Mouse (Mus musculus): ENCODE results near the gene Gm10135.
"Not testable (repeated sequence)": the region's sequence is repeated elsewhere in the genome, so short reads cannot be mapped to it uniquely, and the experiment has no call there.

Gene Gm10135

GRCm38 (mm10) chr5:72974602-72975001, at the start of gene Gm10135:
Gene Gm10135, minus strand, starts transcription at chr5:72974702.
- no peak for DNase-seq

- no peak for DNase-seq
Measured at GRCm38 (mm10) chr5:73023801-73024200, 49.3 kb upstream of the Gm10135 start.

GRCm38 (mm10) chr5:73014745-73015144, 40.2 kb upstream of the Gm10135 start:
- DNase-seq = no peak

GRCm38 (mm10) chr5:73013611-73014287, 39.2 kb upstream of the Gm10135 start:
- not testable (repeated sequence) for DNase-seq

GRCm38 (mm10) chr5:73012884-73013610, 38.5 kb upstream of the Gm10135 start:
- not testable (repeated sequence) for DNase-seq

- not testable (repeated sequence) for DNase-seq
Measured at GRCm38 (mm10) chr5:73011806-73012205, 37.3 kb upstream of the Gm10135 start.

- DNase-seq = not testable (repeated sequence)
Measured at GRCm38 (mm10) chr5:73008230-73008629, 33.7 kb upstream of the Gm10135 start.

- DNase-seq = no peak
Measured at GRCm38 (mm10) chr5:73007582-73007959, 33.1 kb upstream of the Gm10135 start.

- DNase-seq = no peak
Measured at GRCm38 (mm10) chr5:73006784-73007581, 32.5 kb upstream of the Gm10135 start, which contains the start of gene Slc10a4. Gene Slc10a4, plus strand, starts transcription at chr5:73006883.

GRCm38 (mm10) chr5:73004046-73004445, 29.5 kb upstream of the Gm10135 start:
- no peak for DNase-seq

GRCm38 (mm10) chr5:72998546-72998945, 24.0 kb upstream of the Gm10135 start:
- DNase-seq = not testable (repeated sequence)

GRCm38 (mm10) chr5:72995379-72995778, 20.9 kb upstream of the Gm10135 start:
- DNase-seq = no peak

GRCm38 (mm10) chr5:72994928-72995327, 20.4 kb upstream of the Gm10135 start:
- no peak for DNase-seq

GRCm38 (mm10) chr5:72994424-72994823, 19.9 kb upstream of the Gm10135 start:
- DNase-seq = no peak

- DNase-seq = no peak
Measured at GRCm38 (mm10) chr5:72992474-72992873, 18.0 kb upstream of the Gm10135 start.

GRCm38 (mm10) chr5:72989756-72990155, 15.3 kb upstream of the Gm10135 start:
- DNase-seq = no peak

GRCm38 (mm10) chr5:72987786-72988185, 13.3 kb upstream of the Gm10135 start:
- DNase-seq = no peak

- DNase-seq = no peak
Measured at GRCm38 (mm10) chr5:72984091-72984490, 9.6 kb upstream of the Gm10135 start.

GRCm38 (mm10) chr5:72976539-72976938, 2.0 kb upstream of the Gm10135 start:
- DNase-seq = no peak

- no peak for DNase-seq
Measured at GRCm38 (mm10) chr5:72975996-72976395, 1.5 kb upstream of the Gm10135 start.

- DNase-seq = no peak
Measured at GRCm38 (mm10) chr5:72972934-72973333, 1.6 kb downstream of the Gm10135 start.

- DNase-seq = no peak
Measured at GRCm38 (mm10) chr5:72972435-72972834, 2.1 kb downstream of the Gm10135 start.

GRCm38 (mm10) chr5:72965706-72966105, 8.8 kb downstream of the Gm10135 start:
- no peak for DNase-seq
